34 mouse cellular contexts compared by ENCODE assay signal in genomic region chr5:134961519-134961918, GRCm38 (mm10). TPM values are rescaled to one million over a fixed set of nuclear protein-coding genes. Genes with fewer than 3 reads are reported as not detected.
"Had no signal": no experiment of that assay in that cellular context is flagged by ENCODE, and none has a peak within 500 bp of the region (broad histone marks: within the 10 kb centered on the region; RNA-seq: fewer than 3 reads in every experiment).

No protein-coding gene starts in this region.

- H3K4me2 ChIP-seq: heart, embryonic 11.5 days; heart, embryonic 13.5 days; heart, embryonic 15.5 days; hindbrain, embryonic 13.5 days; hindbrain, embryonic 15.5 days; limb, embryonic 12.5 days; liver, embryonic 11.5 days; liver, embryonic 13.5 days; liver, embryonic 15.5 days had no signal

- ATAC-seq: hindbrain, postnatal 0 days; liver, postnatal 0 days had no signal

- H3K9me3 ChIP-seq: heart, embryonic 13.5 days; heart, embryonic 15.5 days; hindbrain, embryonic 13.5 days; hindbrain, embryonic 15.5 days; limb, embryonic 10.5 days; limb, embryonic 12.5 days; liver, embryonic 13.5 days; liver, embryonic 15.5 days had no signal

- H3K27ac ChIP-seq: gastrocnemius, adult 2 months; heart, embryonic 13.5 days; heart, embryonic 15.5 days; hindbrain, embryonic 13.5 days; hindbrain, embryonic 15.5 days; hindbrain, postnatal 0 days; layer of hippocampus, adult 2 months; left cerebral cortex, adult 2 months; limb, embryonic 10.5 days; limb, embryonic 12.5 days; liver, embryonic 13.5 days; liver, embryonic 15.5 days had no signal

- H3K4me3 ChIP-seq: gastrocnemius, adult 2 months; heart, embryonic 13.5 days; heart, embryonic 15.5 days; hindbrain, embryonic 13.5 days; hindbrain, embryonic 15.5 days; layer of hippocampus, adult 2 months; left cerebral cortex, adult 2 months; limb, embryonic 10.5 days; limb, embryonic 12.5 days; liver, embryonic 13.5 days; liver, embryonic 15.5 days had no signal

- DNase-seq: gastrocnemius, adult 2 months; gastrocnemius, postnatal 10 days; gastrocnemius, postnatal 25 days; heart, adult 18-20 months; heart, postnatal 14 days; heart, postnatal 36 days; kidney, adult 18-20 months; kidney, adult 8-10 months; kidney, postnatal 10 days; kidney, postnatal 25 days; kidney, postnatal 4 days; liver; liver, embryonic 13.5 days; liver, postnatal 0 days had no signal

- H3K36me3 ChIP-seq: heart, embryonic 13.5 days; heart, embryonic 15.5 days; hindbrain, embryonic 13.5 days; hindbrain, embryonic 15.5 days; limb, embryonic 10.5 days; limb, embryonic 12.5 days; liver, embryonic 13.5 days; liver, embryonic 15.5 days had no signal

- H3K27me3 ChIP-seq: liver, embryonic 13.5 days had no signal

- H3K9ac ChIP-seq: heart, embryonic 13.5 days; heart, embryonic 15.5 days; hindbrain, embryonic 13.5 days; hindbrain, embryonic 15.5 days; limb, embryonic 12.5 days; liver, embryonic 13.5 days; liver, embryonic 15.5 days; liver, postnatal 0 days had no signal

RNA-seq across cellular contexts. Expression of gene Cldn4, which starts 14.8 kb away (rescaled TPM):
- total RNA-seq: gastrocnemius, adult 2 months; gastrocnemius, postnatal 10 days; gastrocnemius, postnatal 25 days; gastrocnemius, postnatal 4 days; granulocyte monocyte progenitor cell, adult 5-6 weeks; heart, postnatal 36 days; hematopoietic stem cell, adult 5-6 weeks; hindbrain, postnatal 0 days; layer of hippocampus, adult 2 months; layer of hippocampus, postnatal 10 days; layer of hippocampus, postnatal 25 days; left cerebral cortex, adult 2 months; left cerebral cortex, postnatal 14 days; left cerebral cortex, postnatal 36 days had no signal
- polyA plus RNA-seq: heart, postnatal 0 days; hindbrain, embryonic 13.5 days; hindbrain, postnatal 0 days had no signal

RNA-seq across cellular contexts. Expression of gene Cldn3, which starts 24.5 kb away (rescaled TPM):
- total RNA-seq: gastrocnemius, adult 2 months; gastrocnemius, postnatal 10 days; granulocyte monocyte progenitor cell, adult 5-6 weeks; hematopoietic stem cell, adult 5-6 weeks had no signal

RNA-seq across cellular contexts. Expression of gene Cldn13, which starts 46.2 kb away (rescaled TPM):
- total RNA-seq: gastrocnemius, adult 2 months; gastrocnemius, postnatal 25 days; gastrocnemius, postnatal 4 days; granulocyte monocyte progenitor cell, adult 5-6 weeks; heart, adult 18-20 months; heart, postnatal 14 days; heart, postnatal 36 days; hindbrain, postnatal 0 days; layer of hippocampus, adult 2 months; layer of hippocampus, postnatal 10 days; layer of hippocampus, postnatal 25 days; left cerebral cortex, adult 2 months; left cerebral cortex, postnatal 14 days; left cerebral cortex, postnatal 36 days had no signal
- polyA plus RNA-seq: hindbrain, embryonic 13.5 days; hindbrain, postnatal 0 days had no signal
